Mouse (Mus musculus): ENCODE measurements at regions not wholly inside any gene's neighbourhood (a gene's known extent, or its start where the extent isn't known, plus 50 kb on each side); places are given as distances from the start of the nearest gene placed in this dataset.

- H3K9me3 ChIP-seq (ENCODE audit: low read length) = peaks cover 11% of the 10 kb centered on the region
- no peaks in the 10 kb centered on the region for H3K27me3 ChIP-seq (ENCODE audit: insufficient read depth, low read length)
- TF ChIP-seq POU5F1 (IDR thresholded peaks at IDR 0.05; ENCODE audit: borderline replicate concordance, low read length) = no peak
- no peak for TF ChIP-seq CTCF (conservative IDR thresholded peaks at IDR 0.05; ENCODE audit: low read length)
- no peak for TF ChIP-seq NANOG (IDR thresholded peaks at IDR 0.05; ENCODE audit: borderline replicate concordance, low read length)
- H3K4me1 ChIP-seq (replicated peaks; ENCODE audit: low read depth, low read length) = no peaks in the 10 kb centered on the region
- H3K4me3 ChIP-seq (replicated peaks; ENCODE audit: low read length) = no peak overlapping the region
- no peaks in the 10 kb centered on the region for H3K36me3 ChIP-seq (ENCODE audit: insufficient read depth, low read length)
Observed at GRCm38 (mm10) chr3:100366447-100366846, 122.7 kb downstream of the Tent5c start.

- Histone ChIP-seq H3K9me3 (ENCODE audit: low read length) (peaks cover 11% of the 10 kb centered on the region), H3K36me3 (ENCODE audit: insufficient read depth, low read length) (no peaks in the 10 kb centered on the region), H3K4me1 (replicated peaks; ENCODE audit: low read depth, low read length) (no peaks in the 10 kb centered on the region), H3K27me3 (ENCODE audit: insufficient read depth, low read length) (peaks cover under 1% of the 10 kb centered on the region; the same call in 1 of the 2 replicates), H3K4me3 (replicated peaks; ENCODE audit: low read length) (no peak overlapping the region)
- TF ChIP-seq POU5F1 (IDR thresholded peaks at IDR 0.05; ENCODE audit: borderline replicate concordance, low read length) = no peak
- no peak for TF ChIP-seq NANOG (IDR thresholded peaks at IDR 0.05; ENCODE audit: borderline replicate concordance, low read length)
- no peak for TF ChIP-seq CTCF (conservative IDR thresholded peaks at IDR 0.05; ENCODE audit: low read length)
Observed at GRCm38 (mm10) chr3:100365354-100365945, 123.7 kb downstream of the Tent5c start.

- TF ChIP-seq CTCF (conservative IDR thresholded peaks at IDR 0.05; ENCODE audit: low read length) (no peak), POU5F1 (IDR thresholded peaks at IDR 0.05; ENCODE audit: borderline replicate concordance, low read length) (no peak), NANOG (IDR thresholded peaks at IDR 0.05; ENCODE audit: borderline replicate concordance, low read length) (no peak)
- H3K4me1 ChIP-seq (replicated peaks; ENCODE audit: low read depth, low read length) = no peaks in the 10 kb centered on the region
Observed at GRCm38 (mm10) chr3:100364706-100365105, 124.4 kb downstream of the Tent5c start.

GRCm38 (mm10) chr3:100362983-100363382 lies 126.1 kb downstream of the Tent5c start:
- Histone ChIP-seq H3K4me3 (replicated peaks; ENCODE audit: low read length) (no peak overlapping the region), H3K4me1 (replicated peaks; ENCODE audit: low read depth, low read length) (no peaks in the 10 kb centered on the region), H3K27me3 (ENCODE audit: insufficient read depth, low read length) (peaks cover 3% of the 10 kb centered on the region; the same call in 1 of the 2 replicates), H3K36me3 (ENCODE audit: insufficient read depth, low read length) (no peaks in the 10 kb centered on the region), H3K9me3 (ENCODE audit: low read length) (peaks cover 2% of the 10 kb centered on the region)
- no peak for TF ChIP-seq POU5F1 (IDR thresholded peaks at IDR 0.05; ENCODE audit: borderline replicate concordance, low read length)
- no peak for TF ChIP-seq CTCF (conservative IDR thresholded peaks at IDR 0.05; ENCODE audit: low read length)
- TF ChIP-seq NANOG (IDR thresholded peaks at IDR 0.05; ENCODE audit: borderline replicate concordance, low read length) = no peak

More at GRCm38 (mm10) chr3:100364706-100365105, 124.4 kb downstream of the Tent5c start:
- Histone ChIP-seq H3K36me3 (ENCODE audit: insufficient read depth, low read length) (no peaks in the 10 kb centered on the region), H3K9me3 (ENCODE audit: low read length) (peaks cover 11% of the 10 kb centered on the region), H3K27me3 (ENCODE audit: insufficient read depth, low read length) (peaks cover 3% of the 10 kb centered on the region; the same call in 1 of the 2 replicates), H3K4me3 (replicated peaks; ENCODE audit: low read length) (no peak overlapping the region)

- no peak overlapping the region for H3K4me3 ChIP-seq (replicated peaks; ENCODE audit: low read length)
- no peaks in the 10 kb centered on the region for H3K9me3 ChIP-seq (ENCODE audit: low read length)
- peaks cover 3% of the 10 kb centered on the region; the same call in 1 of the 2 replicates for H3K27me3 ChIP-seq (ENCODE audit: insufficient read depth, low read length)
- H3K4me1 ChIP-seq (replicated peaks; ENCODE audit: low read depth, low read length) = no peaks in the 10 kb centered on the region
- TF ChIP-seq CTCF (conservative IDR thresholded peaks at IDR 0.05; ENCODE audit: low read length) = no peak
- no peak for TF ChIP-seq POU5F1 (IDR thresholded peaks at IDR 0.05; ENCODE audit: borderline replicate concordance, low read length)
- TF ChIP-seq NANOG (IDR thresholded peaks at IDR 0.05; ENCODE audit: borderline replicate concordance, low read length) = no peak
- H3K36me3 ChIP-seq (ENCODE audit: insufficient read depth, low read length) = no peaks in the 10 kb centered on the region
Observed at GRCm38 (mm10) chr3:100360019-100360418, 129.1 kb downstream of the Tent5c start.

- Histone ChIP-seq H3K4me3 (replicated peaks; ENCODE audit: low read length) (no peak overlapping the region), H3K36me3 (ENCODE audit: insufficient read depth, low read length) (no peaks in the 10 kb centered on the region), H3K4me1 (replicated peaks; ENCODE audit: low read depth, low read length) (no peaks in the 10 kb centered on the region), H3K27me3 (ENCODE audit: insufficient read depth, low read length) (peaks cover 3% of the 10 kb centered on the region; the same call in 1 of the 2 replicates), H3K9me3 (ENCODE audit: low read length) (no peaks in the 10 kb centered on the region)
- TF ChIP-seq POU5F1 (IDR thresholded peaks at IDR 0.05; ENCODE audit: borderline replicate concordance, low read length) = no peak
- no peak for TF ChIP-seq NANOG (IDR thresholded peaks at IDR 0.05; ENCODE audit: borderline replicate concordance, low read length)
- peak; percentile 23 for TF ChIP-seq CTCF (conservative IDR thresholded peaks at IDR 0.05; ENCODE audit: low read length)
Observed at GRCm38 (mm10) chr3:100359036-100359435, 130.1 kb downstream of the Tent5c start.

GRCm38 (mm10) chr3:100333478-100333877 lies 155.6 kb downstream of the Tent5c start:
- TF ChIP-seq CTCF (conservative IDR thresholded peaks at IDR 0.05; ENCODE audit: low read length) = no peak
- TF ChIP-seq POU5F1 (IDR thresholded peaks at IDR 0.05; ENCODE audit: borderline replicate concordance, low read length) = no peak
- TF ChIP-seq NANOG (IDR thresholded peaks at IDR 0.05; ENCODE audit: borderline replicate concordance, low read length) = no peak
- no peak overlapping the region for H3K4me3 ChIP-seq (replicated peaks; ENCODE audit: low read length)
- no peaks in the 10 kb centered on the region for H3K36me3 ChIP-seq (ENCODE audit: insufficient read depth, low read length)
- H3K9me3 ChIP-seq (ENCODE audit: low read length) = no peaks in the 10 kb centered on the region
- H3K27me3 ChIP-seq (ENCODE audit: insufficient read depth, low read length) = no peaks in the 10 kb centered on the region
- no peaks in the 10 kb centered on the region for H3K4me1 ChIP-seq (replicated peaks; ENCODE audit: low read depth, low read length)

- no peaks in the 10 kb centered on the region for H3K4me1 ChIP-seq (replicated peaks; ENCODE audit: low read depth, low read length)
- TF ChIP-seq CTCF (conservative IDR thresholded peaks at IDR 0.05; ENCODE audit: low read length) = no peak
- TF ChIP-seq POU5F1 (IDR thresholded peaks at IDR 0.05; ENCODE audit: borderline replicate concordance, low read length) = no peak
- TF ChIP-seq NANOG (IDR thresholded peaks at IDR 0.05; ENCODE audit: borderline replicate concordance, low read length) = no peak
- no peaks in the 10 kb centered on the region for H3K9me3 ChIP-seq (ENCODE audit: low read length)
Observed at GRCm38 (mm10) chr3:100318357-100318756, 156.2 kb upstream of the Wdr3 start.

GRCm38 (mm10) chr3:100287818-100288217 lies 125.6 kb upstream of the Wdr3 start:
- no peaks in the 10 kb centered on the region for H3K9me3 ChIP-seq (ENCODE audit: low read length)
- H3K27me3 ChIP-seq (ENCODE audit: insufficient read depth, low read length) = no peaks in the 10 kb centered on the region
- no peaks in the 10 kb centered on the region for H3K4me1 ChIP-seq (replicated peaks; ENCODE audit: low read depth, low read length)
- H3K36me3 ChIP-seq (ENCODE audit: insufficient read depth, low read length) = no peaks in the 10 kb centered on the region
- no peak overlapping the region for H3K4me3 ChIP-seq (replicated peaks; ENCODE audit: low read length)
- TF ChIP-seq CTCF (conservative IDR thresholded peaks at IDR 0.05; ENCODE audit: low read length) = no peak
- TF ChIP-seq NANOG (IDR thresholded peaks at IDR 0.05; ENCODE audit: borderline replicate concordance, low read length) = no peak
- TF ChIP-seq POU5F1 (IDR thresholded peaks at IDR 0.05; ENCODE audit: borderline replicate concordance, low read length) = no peak

More at GRCm38 (mm10) chr3:100318357-100318756, 156.2 kb upstream of the Wdr3 start:
- Histone ChIP-seq H3K4me3 (replicated peaks; ENCODE audit: low read length) (no peak overlapping the region), H3K36me3 (ENCODE audit: insufficient read depth, low read length) (no peaks in the 10 kb centered on the region), H3K27me3 (ENCODE audit: insufficient read depth, low read length) (no peaks in the 10 kb centered on the region)
